Comparison of ENCODE assay signal across 22 mouse cellular contexts in the genomic region with DNA sequence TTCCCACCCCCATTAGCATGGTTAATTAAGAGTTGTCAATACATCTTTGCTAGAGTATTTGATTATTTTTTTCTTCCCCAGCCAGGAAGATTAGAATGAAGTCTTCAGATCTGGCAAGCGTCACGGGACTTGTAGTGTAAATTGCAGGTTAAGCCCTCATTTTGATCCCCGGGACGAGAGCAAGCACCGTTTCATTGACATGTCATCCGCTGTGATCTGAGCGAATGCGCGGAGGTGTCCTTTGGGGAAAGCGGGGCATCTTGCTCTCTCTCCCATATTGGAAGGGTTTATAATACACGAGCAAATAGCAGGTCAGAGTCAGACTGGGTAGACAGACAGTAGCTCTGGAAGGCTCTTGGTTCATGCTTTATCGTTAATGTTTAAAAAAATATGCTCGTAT.
DNase-seq lines count a peak whose midpoint lies in the region; ATAC-seq and TF ChIP-seq lines count a peak whose summit lies in the region.
"Had no signal": no experiment of that assay in that cellular context is flagged by ENCODE, and none has a peak within 500 bp of the region (broad histone marks: within the 10 kb centered on the region; RNA-seq: fewer than 3 reads in every experiment).

No protein-coding gene starts in this region.

- H3K9ac ChIP-seq in midbrain, embryonic 11.5 days (ENCODE audit: low read length) = no peak overlapping the region
- no peak overlapping the region for H3K9ac ChIP-seq in midbrain, embryonic 14.5 days (replicated peaks; ENCODE audit: low read length)
- H3K9ac ChIP-seq in midbrain, embryonic 15.5 days = no peak overlapping the region

- H3K27me3 ChIP-seq in midbrain, embryonic 11.5 days (ENCODE audit: control insufficient read depth, insufficient read depth, low read length) = no peaks in the 10 kb centered on the region
- no peaks in the 10 kb centered on the region for H3K27me3 ChIP-seq in midbrain, embryonic 10.5 days (ENCODE audit: low read depth, poor library complexity, severe bottlenecking)
- no peaks in the 10 kb centered on the region for H3K27me3 ChIP-seq in midbrain, embryonic 14.5 days (ENCODE audit: control insufficient read depth, insufficient read depth, low read length)
- H3K27me3 ChIP-seq in midbrain, embryonic 15.5 days (replicated peaks) = no peaks in the 10 kb centered on the region
- H3K27me3 ChIP-seq: CH12.LX, Patski had no signal

- no peak for DNase-seq in midbrain, embryonic 11.5 days (ENCODE audit: low spot score, missing footprints)
- no peak for DNase-seq in midbrain, embryonic 10.5 days (ENCODE audit: low spot score)
- DNase-seq in midbrain, embryonic 14.5 days = peak; percentile 60
- peak; percentile 57 for DNase-seq in brain, embryonic 14.5 days (ENCODE audit: low read depth)
- DNase-seq in lung, postnatal 14 days = no peak
- DNase-seq: adrenal gland, adult 2 months; adrenal gland, adult 8-10 months; adrenal gland, postnatal 10 days; adrenal gland, postnatal 14 days; adrenal gland, postnatal 25 days; adrenal gland, postnatal 36 days; B cell, adult 2 months; cerebellum, adult 11 months; cerebellum, adult 11-12 months; cerebellum, adult 18-20 months; cerebellum, adult 2 months had no signal

- no peak overlapping the region for H3K27ac ChIP-seq in midbrain, embryonic 11.5 days (ENCODE audit: low read depth, low read length)
- no peak overlapping the region for H3K27ac ChIP-seq in midbrain, embryonic 10.5 days (replicated peaks)
- H3K27ac ChIP-seq in midbrain, embryonic 14.5 days (replicated peaks; ENCODE audit: low read depth, low read length) = no peak overlapping the region
- H3K27ac ChIP-seq in midbrain, embryonic 15.5 days = no peak overlapping the region

- 71% methylated on average over 13 of the region's 13 CpGs for WGBS in midbrain, embryonic 11.5 days
- 86% methylated on average over 13 of the region's 13 CpGs for WGBS in midbrain, embryonic 10.5 days
- 46% methylated on average over 13 of the region's 13 CpGs for WGBS in midbrain, embryonic 14.5 days
- WGBS in midbrain, embryonic 15.5 days = 42% methylated on average over 13 of the region's 13 CpGs

- H3K4me2 ChIP-seq in midbrain, embryonic 11.5 days = no peak overlapping the region
- H3K4me2 ChIP-seq in midbrain, embryonic 14.5 days (ENCODE audit: low read length) = no peak overlapping the region
- H3K4me2 ChIP-seq in midbrain, embryonic 15.5 days = no peak overlapping the region

- no peak for TF ChIP-seq CTCF in brain, embryonic 14.5 days (IDR thresholded peaks at IDR 0.05; ENCODE audit: borderline replicate concordance, extremely low read depth, insufficient read depth, insufficient read length)

- H3K4me3 ChIP-seq in midbrain, embryonic 11.5 days (ENCODE audit: low read depth, low read length) = no peak overlapping the region
- H3K4me3 ChIP-seq in midbrain, embryonic 10.5 days = no peak overlapping the region
- H3K4me3 ChIP-seq in midbrain, embryonic 14.5 days (replicated peaks; ENCODE audit: low read depth, low read length) = no peak overlapping the region
- no peak overlapping the region for H3K4me3 ChIP-seq in midbrain, embryonic 15.5 days

- no peaks in the 10 kb centered on the region for H3K4me1 ChIP-seq in midbrain, embryonic 11.5 days (ENCODE audit: control insufficient read depth, insufficient read depth, low read length)
- peaks cover 30% of the 10 kb centered on the region for H3K4me1 ChIP-seq in midbrain, embryonic 10.5 days
- peaks cover 9% of the 10 kb centered on the region; the same call in 1 of the 2 replicates for H3K4me1 ChIP-seq in midbrain, embryonic 14.5 days (ENCODE audit: control insufficient read depth, insufficient read depth, low read length)
- no peaks in the 10 kb centered on the region for H3K4me1 ChIP-seq in midbrain, embryonic 15.5 days

- TF ChIP-seq POLR2A in brain, embryonic 14.5 days (IDR thresholded peaks at IDR 0.05; ENCODE audit: borderline replicate concordance, extremely low read depth, insufficient read depth, insufficient read length, poor library complexity, severe bottlenecking) = no peak

- H3K9me3 ChIP-seq in midbrain, embryonic 11.5 days (ENCODE audit: control insufficient read depth, low read length) = no peaks in the 10 kb centered on the region
- no peaks in the 10 kb centered on the region for H3K9me3 ChIP-seq in midbrain, embryonic 10.5 days (replicated peaks)
- no peaks in the 10 kb centered on the region for H3K9me3 ChIP-seq in midbrain, embryonic 14.5 days (ENCODE audit: control insufficient read depth, low read length)
- H3K9me3 ChIP-seq in midbrain, embryonic 15.5 days = no peaks in the 10 kb centered on the region

- peak; percentile 27; the same call in 1 of the 2 replicates for ATAC-seq in midbrain, embryonic 11.5 days (ENCODE audit: low FRiP score)
- ATAC-seq in midbrain, embryonic 14.5 days (ENCODE audit: low FRiP score, low TSS enrichment) = no peak
- no peak for ATAC-seq in midbrain, embryonic 15.5 days (replicated peaks)
- ATAC-seq: activated CD4-positive, CD25-positive, alpha-beta regulatory T cell, adult 4 months; CD4-positive, CD25-positive, alpha-beta regulatory T cell, adult 4 months; Patski had no signal

- no peaks in the 10 kb centered on the region for H3K36me3 ChIP-seq in midbrain, embryonic 11.5 days (ENCODE audit: control insufficient read depth, insufficient read depth, low read length)
- H3K36me3 ChIP-seq in midbrain, embryonic 10.5 days = no peaks in the 10 kb centered on the region
- no peaks in the 10 kb centered on the region for H3K36me3 ChIP-seq in midbrain, embryonic 14.5 days (ENCODE audit: control insufficient read depth, insufficient read depth, low read length)
- no peaks in the 10 kb centered on the region for H3K36me3 ChIP-seq in midbrain, embryonic 15.5 days (replicated peaks)
- H3K36me3 ChIP-seq: G1E had no signal

Comparison
In these comparisons a context has a peak if more than half of its experiments do, and no peak if none do; other contexts are left out.
1. DNase-seq: peak in midbrain, embryonic 14.5 days (single experiment) and brain, embryonic 14.5 days (single experiment); none in midbrain, embryonic 11.5 days (single experiment), midbrain, embryonic 10.5 days (single experiment) and lung, postnatal 14 days (single experiment).